Mouse (Mus musculus): ENCODE measurements around the gene Myh1. TPM values are rescaled to one million over a fixed set of nuclear protein-coding genes. Genes with fewer than 3 reads are reported as not detected.
A peak's percentile ranks its signal among the peaks of the same experiment; 100 is the strongest.

Gene Myh1
- not detected in 2 replicates for polyA plus RNA-seq (2016; fragmentation: Nextera tagmentation; extraction: Ambion mirVana)

DNA sequence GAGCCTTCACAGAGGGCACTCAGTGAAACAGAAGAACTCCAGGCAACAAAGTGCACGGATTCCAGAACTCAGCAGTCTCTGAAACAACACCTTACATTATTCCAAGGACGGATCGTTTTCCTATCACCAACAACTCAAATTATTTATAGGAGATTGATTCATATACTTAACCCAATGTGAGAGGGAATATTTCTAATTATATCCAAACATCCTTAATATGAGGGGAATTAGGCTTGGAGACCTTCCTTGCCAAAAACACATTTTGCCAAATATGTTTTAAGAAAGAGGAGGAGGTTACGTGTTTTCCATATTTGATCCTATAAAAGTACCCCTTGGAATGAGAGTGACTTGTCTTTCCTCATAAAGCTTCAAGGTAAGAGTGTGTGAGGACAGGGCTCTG lies at the start of gene Myh1:
Gene Myh1, plus strand, starts transcription at position 301 of the 400 bp plus-strand sequence.
- H3K27me3 ChIP-seq (replicated peaks; ENCODE audit: low read depth, poor library complexity, severe bottlenecking), result no peaks in the 10 kb centered on the region
- no peak within 1 kb of the TSS for H3K27ac ChIP-seq (replicated peaks)
- H3K4me1 ChIP-seq, result no peaks in the 10 kb centered on the region
- WGBS, result 80% methylated on average over 4 of the region's 4 CpGs
- H3K36me3 ChIP-seq (replicated peaks), result no peaks in the 10 kb centered on the region
- no peak for DNase-seq (ENCODE audit: low spot score)
- H3K4me3 ChIP-seq, result no peak within 1 kb of the TSS
- peaks cover 2% of the 10 kb centered on the region; the same call in 1 of the 2 replicates for H3K9me3 ChIP-seq

DNA sequence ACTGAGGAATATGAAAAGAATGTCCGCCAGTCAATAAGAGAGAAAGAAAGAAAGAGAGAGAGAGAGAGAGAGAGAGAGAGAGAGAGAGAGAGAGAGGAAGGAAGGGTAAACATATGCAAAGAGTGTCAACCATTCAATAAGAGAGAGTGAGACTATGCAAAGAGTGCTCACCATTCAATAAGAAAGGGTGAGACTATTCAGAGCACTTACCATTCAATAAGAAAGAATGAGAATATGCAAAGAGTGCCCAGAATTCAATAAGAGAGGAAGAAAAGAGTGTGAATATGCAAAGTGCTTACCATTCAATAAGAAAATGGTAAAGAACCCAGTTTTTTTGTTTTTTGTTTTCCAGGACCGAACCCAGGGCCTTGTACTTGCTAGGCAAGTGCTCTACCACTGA lies 49.6 kb upstream of the Myh1 start:
- H3K36me3 ChIP-seq (replicated peaks), result no peaks in the 10 kb centered on the region
- no peaks in the 10 kb centered on the region for H3K9me3 ChIP-seq
- no peak overlapping the region for H3K4me3 ChIP-seq
- H3K27me3 ChIP-seq (replicated peaks; ENCODE audit: low read depth, poor library complexity, severe bottlenecking), result no peaks in the 10 kb centered on the region
- no peak for DNase-seq (ENCODE audit: low spot score)
- H3K4me1 ChIP-seq, result peaks cover 3% of the 10 kb centered on the region; the same call in 1 of the 2 replicates
- 90% methylated on average over 2 of the region's 2 CpGs for WGBS
- H3K27ac ChIP-seq (replicated peaks), result no peak overlapping the region

GRCm38 (mm10) chr11:67151159-67151558 lies 48.7 kb upstream of the Myh1 start:
- 83% methylated on average over 3 of the region's 3 CpGs for WGBS
- no peak overlapping the region for H3K27ac ChIP-seq (replicated peaks)
- H3K27me3 ChIP-seq (replicated peaks; ENCODE audit: low read depth, poor library complexity, severe bottlenecking), result no peaks in the 10 kb centered on the region
- H3K36me3 ChIP-seq (replicated peaks), result no peaks in the 10 kb centered on the region
- H3K4me1 ChIP-seq, result peaks cover 3% of the 10 kb centered on the region; the same call in 1 of the 2 replicates
- H3K4me3 ChIP-seq, result no peak overlapping the region
- no peak for DNase-seq (ENCODE audit: low spot score)
- no peaks in the 10 kb centered on the region for H3K9me3 ChIP-seq

- Histone ChIP-seq H3K27ac (replicated peaks) (no peak overlapping the region), H3K27me3 (replicated peaks; ENCODE audit: low read depth, poor library complexity, severe bottlenecking) (no peaks in the 10 kb centered on the region), H3K4me1 (peaks cover 3% of the 10 kb centered on the region; the same call in 1 of the 2 replicates), H3K4me3 (no peak overlapping the region), H3K9me3 (no peaks in the 10 kb centered on the region), H3K36me3 (replicated peaks) (no peaks in the 10 kb centered on the region)
- DNase-seq (ENCODE audit: low spot score), result no peak
- 87% methylated on average over 16 of the region's 16 CpGs for WGBS
Measured at GRCm38 (mm10) chr11:67151651-67152630, 47.9 kb upstream of the Myh1 start.

DNA sequence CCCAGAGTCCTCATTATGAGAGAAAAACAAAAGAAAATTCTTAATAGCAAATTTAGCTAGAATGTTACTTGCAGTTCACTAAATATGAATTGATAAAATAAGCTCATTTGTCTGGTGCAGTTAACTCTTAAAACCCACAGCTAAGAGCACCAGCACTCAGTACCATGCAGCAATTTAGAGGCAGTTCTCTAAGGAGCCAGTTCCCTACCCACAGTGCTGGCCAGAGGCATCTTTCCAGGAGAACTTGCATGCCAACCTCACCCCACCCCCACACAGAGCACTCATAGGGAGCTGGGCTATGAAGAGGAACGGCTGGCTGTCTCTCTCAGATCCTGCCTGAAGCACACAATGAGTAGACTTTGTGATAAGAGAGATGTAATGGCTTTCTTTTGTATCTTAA lies 46.7 kb upstream of the Myh1 start:
- no peaks in the 10 kb centered on the region for H3K36me3 ChIP-seq (replicated peaks)
- no peak overlapping the region for H3K4me3 ChIP-seq
- H3K4me1 ChIP-seq, result peaks cover 3% of the 10 kb centered on the region; the same call in 1 of the 2 replicates
- H3K9me3 ChIP-seq, result no peaks in the 10 kb centered on the region
- DNase-seq (ENCODE audit: low spot score), result no peak
- 22% methylated on average over 1 of the region's 1 CpGs for WGBS
- no peak overlapping the region for H3K27ac ChIP-seq (replicated peaks)
- H3K27me3 ChIP-seq (replicated peaks; ENCODE audit: low read depth, poor library complexity, severe bottlenecking), result no peaks in the 10 kb centered on the region

GRCm38 (mm10) chr11:67153843-67154242 lies 46.0 kb upstream of the Myh1 start:
- Histone ChIP-seq H3K36me3 (replicated peaks) (no peaks in the 10 kb centered on the region), H3K4me1 (peaks cover 3% of the 10 kb centered on the region; the same call in 1 of the 2 replicates), H3K27ac (replicated peaks) (no peak overlapping the region), H3K27me3 (replicated peaks; ENCODE audit: low read depth, poor library complexity, severe bottlenecking) (no peaks in the 10 kb centered on the region), H3K9me3 (no peaks in the 10 kb centered on the region), H3K4me3 (no peak overlapping the region)
- WGBS, result 89% methylated on average over 1 of the region's 1 CpGs
- no peak for DNase-seq (ENCODE audit: low spot score)

GRCm38 (mm10) chr11:67155650-67156049 lies 44.2 kb upstream of the Myh1 start:
- H3K27ac ChIP-seq (replicated peaks), result no peak overlapping the region
- H3K9me3 ChIP-seq, result no peaks in the 10 kb centered on the region
- no peak overlapping the region for H3K4me3 ChIP-seq
- H3K27me3 ChIP-seq (replicated peaks; ENCODE audit: low read depth, poor library complexity, severe bottlenecking), result no peaks in the 10 kb centered on the region
- peaks cover 3% of the 10 kb centered on the region; the same call in 1 of the 2 replicates for H3K4me1 ChIP-seq
- DNase-seq (ENCODE audit: low spot score), result no peak
- no peaks in the 10 kb centered on the region for H3K36me3 ChIP-seq (replicated peaks)
- 93% methylated on average over 2 of the region's 2 CpGs for WGBS

GRCm38 (mm10) chr11:67160131-67160530 lies 39.7 kb upstream of the Myh1 start:
- no peak for DNase-seq (ENCODE audit: low spot score)
- Histone ChIP-seq H3K36me3 (replicated peaks) (no peaks in the 10 kb centered on the region), H3K27me3 (replicated peaks; ENCODE audit: low read depth, poor library complexity, severe bottlenecking) (no peaks in the 10 kb centered on the region), H3K9me3 (no peaks in the 10 kb centered on the region), H3K4me3 (no peak overlapping the region), H3K27ac (replicated peaks) (no peak overlapping the region), H3K4me1 (no peaks in the 10 kb centered on the region)
- 85% methylated on average over 3 of the region's 3 CpGs for WGBS

- Histone ChIP-seq H3K9me3 (no peaks in the 10 kb centered on the region), H3K36me3 (replicated peaks) (no peaks in the 10 kb centered on the region), H3K27ac (replicated peaks) (0 out of 2 replicates have a peak overlapping the region, but pooled peaks have one; percentile 14), H3K4me1 (no peaks in the 10 kb centered on the region), H3K27me3 (replicated peaks; ENCODE audit: low read depth, poor library complexity, severe bottlenecking) (no peaks in the 10 kb centered on the region), H3K4me3 (no peak overlapping the region)
- no peak for DNase-seq (ENCODE audit: low spot score)
- 86% methylated on average over 4 of the region's 4 CpGs for WGBS
Measured at GRCm38 (mm10) chr11:67163701-67164100, 36.2 kb upstream of the Myh1 start.

DNA sequence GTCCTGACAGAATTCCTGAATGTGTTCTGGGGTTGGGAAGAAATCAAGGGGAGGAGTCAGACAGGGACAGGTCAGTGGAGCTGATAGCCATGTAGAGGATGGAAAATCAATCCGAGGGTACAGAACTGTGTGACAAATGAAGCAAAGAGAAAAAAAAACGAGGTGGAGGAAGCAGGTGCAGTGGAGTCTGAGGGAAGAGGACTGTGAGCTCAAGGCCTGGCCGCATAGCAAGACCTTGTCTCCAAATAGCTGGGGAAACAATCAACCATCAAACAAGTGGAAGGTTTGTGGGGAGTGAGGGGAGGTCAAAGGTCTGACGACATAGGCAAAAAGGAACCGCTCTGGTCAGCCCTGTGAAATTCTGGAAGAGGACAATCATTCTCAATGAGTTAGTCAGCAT lies 35.0 kb upstream of the Myh1 start:
- DNase-seq (ENCODE audit: low spot score), result no peak
- no peak overlapping the region for H3K4me3 ChIP-seq
- WGBS, result 52% methylated on average over 5 of the region's 5 CpGs
- H3K4me1 ChIP-seq, result peaks cover 3% of the 10 kb centered on the region; the same call in 1 of the 2 replicates
- no peaks in the 10 kb centered on the region for H3K9me3 ChIP-seq
- no peak overlapping the region for H3K27ac ChIP-seq (replicated peaks)
- H3K27me3 ChIP-seq (replicated peaks; ENCODE audit: low read depth, poor library complexity, severe bottlenecking), result no peaks in the 10 kb centered on the region
- no peaks in the 10 kb centered on the region for H3K36me3 ChIP-seq (replicated peaks)

- no peaks in the 10 kb centered on the region for H3K36me3 ChIP-seq (replicated peaks)
- H3K27me3 ChIP-seq (replicated peaks; ENCODE audit: low read depth, poor library complexity, severe bottlenecking), result no peaks in the 10 kb centered on the region
- H3K27ac ChIP-seq (replicated peaks), result no peak overlapping the region
- WGBS, result 35% methylated on average over 5 of the region's 5 CpGs
- DNase-seq (ENCODE audit: low spot score), result no peak
- no peaks in the 10 kb centered on the region for H3K9me3 ChIP-seq
- peaks cover 3% of the 10 kb centered on the region; the same call in 1 of the 2 replicates for H3K4me1 ChIP-seq
- no peak overlapping the region for H3K4me3 ChIP-seq
Measured at GRCm38 (mm10) chr11:67169301-67169700, 30.6 kb upstream of the Myh1 start.

- WGBS, result 78% methylated on average over 14 of the region's 14 CpGs
- Histone ChIP-seq H3K9me3 (no peaks in the 10 kb centered on the region), H3K27me3 (replicated peaks; ENCODE audit: low read depth, poor library complexity, severe bottlenecking) (no peaks in the 10 kb centered on the region), H3K4me1 (peaks cover 3% of the 10 kb centered on the region; the same call in 1 of the 2 replicates), H3K4me3 (no peak within 1 kb of the TSS), H3K36me3 (replicated peaks) (no peaks in the 10 kb centered on the region), H3K27ac (replicated peaks) (no peak within 1 kb of the TSS)
- DNase-seq (ENCODE audit: low spot score), result no peak
Measured at GRCm38 (mm10) chr11:67170727-67171126, 29.1 kb upstream of the Myh1 start, which contains the start of gene Myh2. Myh2 (plus strand) TSS chr11:67171027.

GRCm38 (mm10) chr11:67172439-67172838 lies 27.4 kb upstream of the Myh1 start:
- Histone ChIP-seq H3K36me3 (replicated peaks) (no peaks in the 10 kb centered on the region), H3K9me3 (no peaks in the 10 kb centered on the region), H3K4me1 (peaks cover 3% of the 10 kb centered on the region; the same call in 1 of the 2 replicates), H3K27me3 (replicated peaks; ENCODE audit: low read depth, poor library complexity, severe bottlenecking) (no peaks in the 10 kb centered on the region), H3K4me3 (no peak overlapping the region), H3K27ac (replicated peaks) (no peak overlapping the region)
- DNase-seq (ENCODE audit: low spot score), result no peak
- 92% methylated on average over 2 of the region's 2 CpGs for WGBS

Data from embryonic facial prominence, embryonic 10.5 days (tissue).